ENCODE assay signal across 9 mouse cellular contexts in genomic region chr7:70334836-70335235, GRCm38 (mm10). TPM values are rescaled to one million over a fixed set of nuclear protein-coding genes. Genes with fewer than 3 reads are reported as not detected.
DNase-seq lines count a peak whose midpoint lies in the region; ATAC-seq and TF ChIP-seq lines count a peak whose summit lies in the region.
"Had no signal": no experiment of that assay in that cellular context is flagged by ENCODE, and none has a peak within 500 bp of the region (broad histone marks: within the 10 kb centered on the region; RNA-seq: fewer than 3 reads in every experiment).

No protein-coding gene starts in this region.

- peak overlapping the region; percentile 65 for H3K9ac ChIP-seq in forebrain, embryonic 11.5 days (ENCODE audit: low read length)
- no peak overlapping the region for H3K9ac ChIP-seq in heart, embryonic 15.5 days
- no peak overlapping the region for H3K9ac ChIP-seq in liver, adult 2 months (ENCODE audit: low read depth, low read length)

- H3K27me3 ChIP-seq in forebrain, embryonic 11.5 days (ENCODE audit: control insufficient read depth, insufficient read depth, low read length) = peaks cover 75% of the 10 kb centered on the region
- H3K27me3 ChIP-seq in heart, embryonic 15.5 days = peaks cover 93% of the 10 kb centered on the region
- H3K27me3 ChIP-seq in liver, adult 2 months (ENCODE audit: control insufficient read depth, insufficient read depth, low read length) = peaks cover 16% of the 10 kb centered on the region; the same call in 1 of the 2 replicates
- H3K27me3 ChIP-seq in myocyte (ENCODE audit: control insufficient read depth, insufficient read depth, insufficient read length) = no peaks in the 10 kb centered on the region
- H3K27me3 ChIP-seq: CH12.LX had no signal

- peak overlapping the region; percentile 67 for H3K4me2 ChIP-seq in forebrain, embryonic 11.5 days (ENCODE audit: low read depth, low read length, severe bottlenecking)
- H3K4me2 ChIP-seq in heart, embryonic 15.5 days = peak overlapping the region; percentile 60
- peak overlapping the region; percentile 69 for H3K4me2 ChIP-seq in myocyte (ENCODE audit: low read depth)

- no peaks in the 10 kb centered on the region for H3K9me3 ChIP-seq in forebrain, embryonic 11.5 days (ENCODE audit: control insufficient read depth, low read length)
- H3K9me3 ChIP-seq in heart, embryonic 15.5 days (replicated peaks) = no peaks in the 10 kb centered on the region

- no peaks in the 10 kb centered on the region; the same call in 1 of the 2 replicates for H3K79me2 ChIP-seq in liver, adult 2 months (ENCODE audit: control insufficient read depth, insufficient read depth, low read length)
- H3K79me2 ChIP-seq in myocyte (ENCODE audit: control insufficient read depth, insufficient read depth) = no peaks in the 10 kb centered on the region

- H3K4me3 ChIP-seq in forebrain, embryonic 11.5 days (ENCODE audit: low read depth, low read length) = peak overlapping the region; percentile 38
- H3K4me3 ChIP-seq in heart, embryonic 15.5 days = peak overlapping the region; percentile 32
- H3K4me3 ChIP-seq in liver, adult 2 months (ENCODE audit: insufficient read depth, low read depth, low read length) = no peak overlapping the region
- H3K4me3 ChIP-seq in myocyte = peak overlapping the region; percentile 14

- H3K27ac ChIP-seq in forebrain, embryonic 11.5 days (ENCODE audit: low read depth, low read length) = peak overlapping the region; percentile 69
- H3K27ac ChIP-seq in heart, embryonic 15.5 days = no peak overlapping the region
- no peak overlapping the region for H3K27ac ChIP-seq in liver, adult 2 months (replicated peaks; ENCODE audit: insufficient read depth, low read depth, low read length)

- H3K36me3 ChIP-seq in forebrain, embryonic 11.5 days (ENCODE audit: control insufficient read depth, insufficient read depth, low read length) = no peaks in the 10 kb centered on the region
- H3K36me3 ChIP-seq in heart, embryonic 15.5 days = no peaks in the 10 kb centered on the region
- H3K36me3 ChIP-seq in liver, adult 2 months (ENCODE audit: control insufficient read depth, insufficient read depth, low read length) = no peaks in the 10 kb centered on the region
- H3K36me3 ChIP-seq in myocyte (ENCODE audit: control insufficient read depth, insufficient read depth) = no peaks in the 10 kb centered on the region

- ATAC-seq in forebrain, embryonic 11.5 days (replicated peaks; ENCODE audit: low FRiP score) = peak; percentile 31
- no peak for ATAC-seq in heart, embryonic 15.5 days (replicated peaks; ENCODE audit: insufficient number of reproducible peaks, insufficient read depth, low FRiP score, low read depth)

- H3K4me1 ChIP-seq in forebrain, embryonic 11.5 days (replicated peaks; ENCODE audit: control insufficient read depth, insufficient read depth, low read length) = peaks cover 26% of the 10 kb centered on the region
- H3K4me1 ChIP-seq in heart, embryonic 15.5 days (replicated peaks) = peaks cover 31% of the 10 kb centered on the region
- 0 out of 2 replicates have a peak, but pooled peaks cover 3% of the 10 kb centered on the region for H3K4me1 ChIP-seq in liver, adult 2 months (ENCODE audit: control insufficient read depth, insufficient read depth, low read length)

- peak; percentile 94 for TF ChIP-seq CTCF in liver, adult 2 months (IDR thresholded peaks at IDR 0.05; ENCODE audit: low read depth, low read length)

- WGBS in forebrain, embryonic 11.5 days = under 1% methylated on average over 17 of the region's 17 CpGs
- under 1% methylated on average over 17 of the region's 17 CpGs for whole genome bisulfite sequencing in heart, embryonic 15.5 days
- 2% methylated on average over 17 of the region's 17 CpGs for WGBS in liver, adult 2 months

- DNase-seq in ovary, postnatal 10 days (ENCODE audit: low spot score) = peak; percentile 77
- no peak for DNase-seq in ovary, adult 18-20 months (ENCODE audit: low spot score)
- DNase-seq in forebrain, embryonic 11.5 days (ENCODE audit: low spot score) = peak; percentile 90
- DNase-seq in kidney, postnatal 10 days = peak; percentile 93
- peak; percentile 37 for DNase-seq in liver, adult 2 months (ENCODE audit: extremely low read depth, low read depth, low spot score)
- DNase-seq in urinary bladder, postnatal 4 days (ENCODE audit: low spot score in 2 of 2) = peak; percentile 76 to 89

- no peak overlapping the region for H3ac ChIP-seq in myocyte (ENCODE audit: control insufficient read depth, insufficient read length)

- no peak for TF ChIP-seq POLR2A in liver, adult 2 months (IDR thresholded peaks at IDR 0.05; ENCODE audit: extremely low read depth, insufficient read depth, low read length)
- no peak for TF ChIP-seq POLR2A in myocyte (IDR thresholded peaks at IDR 0.05; ENCODE audit: insufficient read length, low read depth)

TF ChIP-seq in myocyte, 11 proteins besides CTCF, POLR2A, EP300 and RAD21:
- TF ChIP-seq USF1 (IDR thresholded peaks at IDR 0.05; ENCODE audit: low read depth) (no peak), TCF12 (IDR thresholded peaks at IDR 0.05; ENCODE audit: insufficient read depth, poor library complexity, severe bottlenecking) (no peak), MYOD1 (IDR thresholded peaks at IDR 0.05; ENCODE audit: control insufficient read depth in 1 of 3, insufficient read length in 2 of 3, low read depth in 2 of 3) (no peak), SRF (IDR thresholded peaks at IDR 0.05; ENCODE audit: control insufficient read depth, insufficient read length, low read depth) (no peak), POLR2AphosphoS2 (IDR thresholded peaks at IDR 0.05; ENCODE audit: insufficient read length, low read depth) (no peak)

RNA-seq across cellular contexts. Expression of gene Nr2f2, which starts 31.7 kb away (rescaled TPM):
- polyA plus RNA-seq in forebrain, embryonic 11.5 days (2014; fragmentation: Nextera tagmentation; extraction: Ambion mirVana) = 124 and 137 TPM in 2 replicates
- 25.1 and 27.6 TPM in 2 replicates for polyA plus RNA-seq in heart, embryonic 15.5 days (2015; fragmentation: Nextera tagmentation; extraction: Ambion mirVana)
- total RNA-seq in liver, adult 2 months (2014; rRNA removed) = 14.5 and 16.1 TPM in 2 replicates
- polyA plus RNA-seq in liver, adult 2 months (2012; rRNA removed) = 64.2 and 84.0 TPM in 2 replicates
- 7.0 TPM for polyA plus RNA-seq in myocyte (2012; fragmentation: generic; extraction: Trizol)
- total RNA-seq: CH12.LX had no signal
